Mouse (Mus musculus): ENCODE measurements around the gene Tprg. TPM values are rescaled to one million over a fixed set of nuclear protein-coding genes. Genes with fewer than 3 reads are reported as not detected.

Tprg gene
- polyA plus RNA-seq, 1 experiment from 2014 or later, result not detected

GRCm38 (mm10) chr16:25415186-25415585, 128.6 kb downstream of the Tprg start:
- Histone ChIP-seq H3K4me1 (peaks cover 10% of the 10 kb centered on the region), H3K9me3 (no peaks in the 10 kb centered on the region), H3K27ac (no peak overlapping the region), H3K4me3 (no peak overlapping the region), H3K36me3 (replicated peaks) (no peaks in the 10 kb centered on the region), H3K27me3 (ENCODE audit: poor library complexity, severe bottlenecking) (no peaks in the 10 kb centered on the region; the same call in 1 of the 2 replicates)
- DNase-seq (ENCODE audit: extremely low spot score, low spot score), result no peak

- no peak for DNase-seq (ENCODE audit: extremely low spot score, low spot score)
- Histone ChIP-seq H3K4me1 (peaks cover 10% of the 10 kb centered on the region), H3K36me3 (replicated peaks) (no peaks in the 10 kb centered on the region), H3K4me3 (no peak overlapping the region), H3K27ac (0 out of 2 replicates have a peak overlapping the region, but pooled peaks have one; percentile 11), H3K9me3 (no peaks in the 10 kb centered on the region), H3K27me3 (ENCODE audit: poor library complexity, severe bottlenecking) (no peaks in the 10 kb centered on the region; the same call in 1 of the 2 replicates)
- WGBS, result 53% methylated on average over 11 of the region's 11 CpGs
Observed at GRCm38 (mm10) chr16:25417875-25418630, 131.4 kb downstream of the Tprg start.

- no peaks in the 10 kb centered on the region for H3K27me3 ChIP-seq (ENCODE audit: poor library complexity, severe bottlenecking)
- no peaks in the 10 kb centered on the region for H3K9me3 ChIP-seq
- peaks cover 28% of the 10 kb centered on the region for H3K4me1 ChIP-seq
- no peak for DNase-seq (ENCODE audit: extremely low spot score, low spot score)
- H3K27ac ChIP-seq, result no peak overlapping the region
- 58% methylated on average over 4 of the region's 4 CpGs for WGBS
- no peak overlapping the region for H3K4me3 ChIP-seq
- no peaks in the 10 kb centered on the region for H3K36me3 ChIP-seq (replicated peaks)
Observed at GRCm38 (mm10) chr16:25422997-25423396, 136.4 kb downstream of the Tprg start.

GRCm38 (mm10) chr16:25424001-25424400, 137.4 kb downstream of the Tprg start:
- 87% methylated on average over 4 of the region's 4 CpGs for WGBS
- Histone ChIP-seq H3K36me3 (replicated peaks) (no peaks in the 10 kb centered on the region), H3K4me1 (peaks cover 23% of the 10 kb centered on the region), H3K4me3 (no peak overlapping the region), H3K9me3 (no peaks in the 10 kb centered on the region), H3K27me3 (ENCODE audit: poor library complexity, severe bottlenecking) (no peaks in the 10 kb centered on the region), H3K27ac (no peak overlapping the region)
- DNase-seq (ENCODE audit: extremely low spot score, low spot score), result no peak

- Histone ChIP-seq H3K4me1 (peaks cover 23% of the 10 kb centered on the region), H3K36me3 (replicated peaks) (no peaks in the 10 kb centered on the region), H3K27ac (no peak overlapping the region), H3K27me3 (ENCODE audit: poor library complexity, severe bottlenecking) (no peaks in the 10 kb centered on the region), H3K9me3 (no peaks in the 10 kb centered on the region), H3K4me3 (no peak overlapping the region)
- 52% methylated on average over 9 of the region's 9 CpGs for WGBS
- no peak for DNase-seq (ENCODE audit: extremely low spot score, low spot score)
Observed at GRCm38 (mm10) chr16:25424915-25425314, 138.3 kb downstream of the Tprg start.

GRCm38 (mm10) chr16:25425376-25425775, 138.8 kb downstream of the Tprg start:
- no peaks in the 10 kb centered on the region for H3K9me3 ChIP-seq
- H3K4me3 ChIP-seq, result no peak overlapping the region
- H3K27ac ChIP-seq, result no peak overlapping the region
- H3K27me3 ChIP-seq (ENCODE audit: poor library complexity, severe bottlenecking), result no peaks in the 10 kb centered on the region
- no peak for DNase-seq (ENCODE audit: extremely low spot score, low spot score)
- WGBS, result 57% methylated on average over 1 of the region's 1 CpGs
- no peaks in the 10 kb centered on the region for H3K36me3 ChIP-seq (replicated peaks)
- peaks cover 23% of the 10 kb centered on the region for H3K4me1 ChIP-seq

- 73% methylated on average over 3 of the region's 3 CpGs for WGBS
- no peak for DNase-seq (ENCODE audit: extremely low spot score, low spot score)
Observed at GRCm38 (mm10) chr16:25426261-25426660, 139.6 kb downstream of the Tprg start.

GRCm38 (mm10) chr16:25440039-25440438, 153.4 kb downstream of the Tprg start:
- Histone ChIP-seq H3K4me3 (no peak overlapping the region), H3K27me3 (ENCODE audit: poor library complexity, severe bottlenecking) (no peaks in the 10 kb centered on the region), H3K36me3 (replicated peaks) (no peaks in the 10 kb centered on the region), H3K9me3 (no peaks in the 10 kb centered on the region), H3K27ac (no peak overlapping the region), H3K4me1 (no peaks in the 10 kb centered on the region)
- DNase-seq (ENCODE audit: extremely low spot score, low spot score), result no peak
- whole genome bisulfite sequencing, result 74% methylated on average over 2 of the region's 2 CpGs

More at GRCm38 (mm10) chr16:25426261-25426660, 139.6 kb downstream of the Tprg start:
- no peaks in the 10 kb centered on the region for H3K36me3 ChIP-seq (replicated peaks)
- H3K27ac ChIP-seq, result no peak overlapping the region
- H3K4me3 ChIP-seq, result no peak overlapping the region
- H3K4me1 ChIP-seq, result peaks cover 23% of the 10 kb centered on the region
- H3K27me3 ChIP-seq (ENCODE audit: poor library complexity, severe bottlenecking), result no peaks in the 10 kb centered on the region
- H3K9me3 ChIP-seq, result no peaks in the 10 kb centered on the region

GRCm38 (mm10) chr16:25445580-25445979, 159.0 kb downstream of the Tprg start:
- no peaks in the 10 kb centered on the region for H3K9me3 ChIP-seq
- peaks cover 19% of the 10 kb centered on the region for H3K4me1 ChIP-seq
- no peaks in the 10 kb centered on the region for H3K27me3 ChIP-seq (ENCODE audit: poor library complexity, severe bottlenecking)
- no peaks in the 10 kb centered on the region for H3K36me3 ChIP-seq (replicated peaks)
- H3K4me3 ChIP-seq, result no peak overlapping the region
- DNase-seq (ENCODE audit: extremely low spot score, low spot score), result no peak
- H3K27ac ChIP-seq, result no peak overlapping the region
- 71% methylated on average over 7 of the region's 7 CpGs for WGBS

GRCm38 (mm10) chr16:25451511-25451910, 164.9 kb downstream of the Tprg start:
- peaks cover 26% of the 10 kb centered on the region for H3K4me1 ChIP-seq
- H3K4me3 ChIP-seq, result no peak overlapping the region
- H3K27ac ChIP-seq, result no peak overlapping the region
- H3K36me3 ChIP-seq (replicated peaks), result no peaks in the 10 kb centered on the region
- no peaks in the 10 kb centered on the region for H3K9me3 ChIP-seq
- H3K27me3 ChIP-seq (ENCODE audit: poor library complexity, severe bottlenecking), result no peaks in the 10 kb centered on the region
- DNase-seq (ENCODE audit: extremely low spot score, low spot score), result no peak
- WGBS, result 86% methylated on average over 3 of the region's 3 CpGs

- H3K9me3 ChIP-seq, result no peaks in the 10 kb centered on the region
- no peak overlapping the region for H3K27ac ChIP-seq
- no peak overlapping the region for H3K4me3 ChIP-seq
- WGBS, result 88% methylated on average over 4 of the region's 4 CpGs
- H3K27me3 ChIP-seq (ENCODE audit: poor library complexity, severe bottlenecking), result no peaks in the 10 kb centered on the region
- H3K4me1 ChIP-seq, result peaks cover 7% of the 10 kb centered on the region
- DNase-seq (ENCODE audit: extremely low spot score, low spot score), result no peak
- H3K36me3 ChIP-seq (replicated peaks), result no peaks in the 10 kb centered on the region
Observed at GRCm38 (mm10) chr16:25464732-25465131, 178.1 kb downstream of the Tprg start.

GRCm38 (mm10) chr16:25465435-25466139, 179.0 kb downstream of the Tprg start:
- 57% methylated on average over 13 of the region's 13 CpGs for WGBS
- no peak for DNase-seq (ENCODE audit: extremely low spot score, low spot score)
- Histone ChIP-seq H3K4me3 (no peak overlapping the region), H3K36me3 (replicated peaks) (no peaks in the 10 kb centered on the region), H3K27ac (0 out of 2 replicates have a peak overlapping the region, but pooled peaks have one; percentile 15), H3K4me1 (peaks cover 7% of the 10 kb centered on the region), H3K9me3 (no peaks in the 10 kb centered on the region), H3K27me3 (ENCODE audit: poor library complexity, severe bottlenecking) (no peaks in the 10 kb centered on the region)

GRCm38 (mm10) chr16:25468040-25468439, 181.4 kb downstream of the Tprg start:
- H3K27me3 ChIP-seq (ENCODE audit: poor library complexity, severe bottlenecking), result no peaks in the 10 kb centered on the region
- no peak for DNase-seq (ENCODE audit: extremely low spot score, low spot score)
- no peaks in the 10 kb centered on the region for H3K9me3 ChIP-seq
- 88% methylated on average over 3 of the region's 3 CpGs for WGBS
- H3K27ac ChIP-seq, result no peak overlapping the region
- peaks cover 7% of the 10 kb centered on the region for H3K4me1 ChIP-seq
- no peaks in the 10 kb centered on the region for H3K36me3 ChIP-seq (replicated peaks)
- H3K4me3 ChIP-seq, result no peak overlapping the region
